Mouse (Mus musculus): ENCODE measurements around the gene Fgfr2. TPM values are rescaled to one million over a fixed set of nuclear protein-coding genes. Genes with fewer than 3 reads are reported as not detected.
A peak's percentile ranks its signal among the peaks of the same experiment; 100 is the strongest.

The Fgfr2 gene
- polyA plus RNA-seq, 1 experiment from 2014 or later = 93.4 TPM

DNA sequence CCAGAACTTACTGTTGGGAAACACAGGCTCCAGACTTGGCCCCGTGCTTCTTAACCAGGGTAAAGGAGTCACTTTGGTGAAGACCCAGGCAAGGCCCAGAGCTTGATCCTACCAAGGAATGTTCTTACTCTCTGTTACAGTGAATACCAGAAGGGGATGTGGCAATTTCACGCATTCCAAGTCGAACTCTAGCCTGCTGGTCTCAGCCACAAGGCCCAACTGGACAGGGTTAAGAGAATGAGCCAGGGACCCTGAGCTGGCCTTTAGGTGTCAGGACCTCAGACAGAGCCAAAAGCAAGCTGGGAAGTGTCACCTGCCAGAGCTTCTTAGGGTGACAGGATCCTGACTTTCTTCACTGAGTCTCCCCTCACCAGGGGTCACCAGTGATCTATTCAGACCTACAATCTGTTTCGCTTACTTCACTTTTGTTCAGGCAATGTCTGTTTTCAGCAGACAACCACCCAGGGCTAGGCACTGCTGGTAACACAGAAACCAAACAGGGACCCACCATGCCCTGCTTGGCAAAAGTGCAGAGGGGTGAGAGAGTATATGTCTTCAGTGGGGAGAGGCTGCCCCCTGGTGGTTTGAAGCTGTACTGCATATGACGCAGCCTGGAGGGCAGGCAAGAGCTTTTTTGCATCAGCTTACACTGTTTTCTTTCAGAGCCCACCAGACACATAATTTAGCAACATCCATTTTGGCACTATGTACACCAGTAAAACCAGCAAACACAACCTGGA is 1241.1 kb downstream of the Fgfr2 start:
- no peaks in the 10 kb centered on the region for H3K4me1 ChIP-seq (ENCODE audit: control insufficient read depth, insufficient read depth, low read length)
- no peaks in the 10 kb centered on the region for H3K9me3 ChIP-seq (replicated peaks; ENCODE audit: control insufficient read depth, low read length)
- no peak overlapping the region for H3K4me3 ChIP-seq (replicated peaks; ENCODE audit: low read length)
- peak; percentile 22; the same call in 1 of the 2 replicates for ATAC-seq (ENCODE audit: insufficient read depth, low FRiP score)
- 58% methylated on average over 5 of the region's 5 CpGs for WGBS
- no peaks in the 10 kb centered on the region for H3K36me3 ChIP-seq (ENCODE audit: control insufficient read depth, insufficient read depth, low read length)
- H3K9ac ChIP-seq (ENCODE audit: low read length) = no peak overlapping the region
- H3K27me3 ChIP-seq (ENCODE audit: control insufficient read depth, insufficient read depth, low read length) = no peaks in the 10 kb centered on the region
- no peak overlapping the region for H3K27ac ChIP-seq (ENCODE audit: low read length)
- no peak overlapping the region for H3K4me2 ChIP-seq (ENCODE audit: low read depth, low read length)

DNA sequence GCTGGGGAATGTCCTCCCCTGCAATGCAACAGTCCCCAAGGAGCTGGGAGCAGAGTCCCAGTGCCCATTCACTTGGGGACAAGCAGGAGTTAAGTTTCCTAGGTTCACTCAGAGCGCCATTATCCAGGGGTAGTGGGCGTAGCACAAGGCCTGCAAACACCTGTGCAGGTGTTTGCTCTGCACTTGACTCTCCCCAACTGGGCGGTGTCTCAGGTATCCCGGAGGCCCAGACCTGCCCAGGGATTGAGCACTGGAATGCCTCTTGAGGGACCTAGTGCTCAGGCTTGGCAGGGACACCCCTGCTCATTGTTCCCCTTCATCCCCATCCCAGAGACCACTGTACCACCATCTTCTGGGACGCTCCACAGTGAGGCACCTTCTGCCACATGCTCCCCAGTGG is 1243.0 kb downstream of the Fgfr2 start:
- Histone ChIP-seq H3K27ac (ENCODE audit: low read length) (no peak overlapping the region), H3K4me1 (ENCODE audit: control insufficient read depth, insufficient read depth, low read length) (no peaks in the 10 kb centered on the region), H3K4me2 (ENCODE audit: low read depth, low read length) (no peak overlapping the region), H3K4me3 (replicated peaks; ENCODE audit: low read length) (no peak overlapping the region), H3K9ac (ENCODE audit: low read length) (no peak overlapping the region), H3K27me3 (ENCODE audit: control insufficient read depth, insufficient read depth, low read length) (no peaks in the 10 kb centered on the region), H3K36me3 (ENCODE audit: control insufficient read depth, insufficient read depth, low read length) (no peaks in the 10 kb centered on the region), H3K9me3 (replicated peaks; ENCODE audit: control insufficient read depth, low read length) (no peaks in the 10 kb centered on the region)
- ATAC-seq (ENCODE audit: insufficient read depth, low FRiP score) = peak; percentile 60; the same call in 1 of the 2 replicates
- 56% methylated on average over 5 of the region's 5 CpGs for WGBS

DNA sequence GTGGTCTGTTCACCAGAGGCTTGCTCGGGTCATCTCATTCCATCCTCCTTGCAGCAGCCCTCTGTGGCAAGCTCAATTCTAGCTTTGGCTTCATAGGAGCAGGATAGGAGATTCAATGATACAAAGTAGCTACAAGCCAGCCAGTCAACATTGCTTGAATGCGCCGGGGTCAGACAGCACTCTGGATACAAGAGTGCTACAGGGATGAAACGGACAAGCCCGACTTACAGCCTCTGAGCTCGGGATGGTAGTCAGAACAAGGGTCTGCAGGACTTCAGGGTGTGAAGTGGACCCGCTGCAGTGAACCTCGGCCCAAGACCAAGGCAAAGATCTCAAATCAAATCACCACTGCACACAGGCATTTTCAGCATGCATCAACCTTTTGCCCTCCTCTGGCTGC is 1244.3 kb downstream of the Fgfr2 start:
- H3K27me3 ChIP-seq (ENCODE audit: control insufficient read depth, insufficient read depth, low read length) = no peaks in the 10 kb centered on the region
- no peak overlapping the region for H3K4me2 ChIP-seq (ENCODE audit: low read depth, low read length)
- no peaks in the 10 kb centered on the region for H3K4me1 ChIP-seq (ENCODE audit: control insufficient read depth, insufficient read depth, low read length)
- 58% methylated on average over 8 of the region's 8 CpGs for WGBS
- no peak overlapping the region for H3K9ac ChIP-seq (ENCODE audit: low read length)
- no peak for ATAC-seq (ENCODE audit: insufficient read depth, low FRiP score)
- H3K27ac ChIP-seq (ENCODE audit: low read length) = no peak overlapping the region
- H3K9me3 ChIP-seq (replicated peaks; ENCODE audit: control insufficient read depth, low read length) = no peaks in the 10 kb centered on the region
- no peaks in the 10 kb centered on the region for H3K36me3 ChIP-seq (ENCODE audit: control insufficient read depth, insufficient read depth, low read length)
- H3K4me3 ChIP-seq (replicated peaks; ENCODE audit: low read length) = no peak overlapping the region

GRCm38 (mm10) chr7:131861157-131861556 is 1262.0 kb downstream of the Fgfr2 start:
- Histone ChIP-seq H3K36me3 (ENCODE audit: control insufficient read depth, insufficient read depth, low read length) (no peaks in the 10 kb centered on the region), H3K4me1 (ENCODE audit: control insufficient read depth, insufficient read depth, low read length) (no peaks in the 10 kb centered on the region), H3K27ac (ENCODE audit: low read length) (no peak overlapping the region), H3K9ac (ENCODE audit: low read length) (no peak overlapping the region), H3K4me2 (ENCODE audit: low read depth, low read length) (no peak overlapping the region), H3K27me3 (ENCODE audit: control insufficient read depth, insufficient read depth, low read length) (no peaks in the 10 kb centered on the region), H3K9me3 (replicated peaks; ENCODE audit: control insufficient read depth, low read length) (no peaks in the 10 kb centered on the region), H3K4me3 (replicated peaks; ENCODE audit: low read length) (no peak overlapping the region)
- ATAC-seq (ENCODE audit: insufficient read depth, low FRiP score) = no peak

- no peak overlapping the region for H3K9ac ChIP-seq (ENCODE audit: low read length)
- no peak overlapping the region for H3K27ac ChIP-seq (ENCODE audit: low read length)
- WGBS = 87% methylated on average over 2 of the region's 2 CpGs
- no peaks in the 10 kb centered on the region for H3K4me1 ChIP-seq (ENCODE audit: control insufficient read depth, insufficient read depth, low read length)
- no peaks in the 10 kb centered on the region for H3K9me3 ChIP-seq (replicated peaks; ENCODE audit: control insufficient read depth, low read length)
- no peaks in the 10 kb centered on the region for H3K27me3 ChIP-seq (ENCODE audit: control insufficient read depth, insufficient read depth, low read length)
- H3K4me2 ChIP-seq (ENCODE audit: low read depth, low read length) = no peak overlapping the region
- no peak for ATAC-seq (ENCODE audit: insufficient read depth, low FRiP score)
- H3K4me3 ChIP-seq (replicated peaks; ENCODE audit: low read length) = no peak overlapping the region
- no peaks in the 10 kb centered on the region for H3K36me3 ChIP-seq (ENCODE audit: control insufficient read depth, insufficient read depth, low read length)
Measured at GRCm38 (mm10) chr7:131855641-131856040, 1267.5 kb downstream of the Fgfr2 start.

- no peak overlapping the region for H3K27ac ChIP-seq (ENCODE audit: low read length)
- H3K9me3 ChIP-seq (replicated peaks; ENCODE audit: control insufficient read depth, low read length) = no peaks in the 10 kb centered on the region
- H3K36me3 ChIP-seq (ENCODE audit: control insufficient read depth, insufficient read depth, low read length) = no peaks in the 10 kb centered on the region
- H3K4me1 ChIP-seq (ENCODE audit: control insufficient read depth, insufficient read depth, low read length) = no peaks in the 10 kb centered on the region
- H3K4me2 ChIP-seq (ENCODE audit: low read depth, low read length) = no peak overlapping the region
- no peak for ATAC-seq (ENCODE audit: insufficient read depth, low FRiP score)
- no peak overlapping the region for H3K4me3 ChIP-seq (replicated peaks; ENCODE audit: low read length)
- no peak overlapping the region for H3K9ac ChIP-seq (ENCODE audit: low read length)
- 19% methylated on average over 4 of the region's 4 CpGs for WGBS
- H3K27me3 ChIP-seq (ENCODE audit: control insufficient read depth, insufficient read depth, low read length) = no peaks in the 10 kb centered on the region
Measured at GRCm38 (mm10) chr7:131850579-131850978, 1272.6 kb downstream of the Fgfr2 start.

DNA sequence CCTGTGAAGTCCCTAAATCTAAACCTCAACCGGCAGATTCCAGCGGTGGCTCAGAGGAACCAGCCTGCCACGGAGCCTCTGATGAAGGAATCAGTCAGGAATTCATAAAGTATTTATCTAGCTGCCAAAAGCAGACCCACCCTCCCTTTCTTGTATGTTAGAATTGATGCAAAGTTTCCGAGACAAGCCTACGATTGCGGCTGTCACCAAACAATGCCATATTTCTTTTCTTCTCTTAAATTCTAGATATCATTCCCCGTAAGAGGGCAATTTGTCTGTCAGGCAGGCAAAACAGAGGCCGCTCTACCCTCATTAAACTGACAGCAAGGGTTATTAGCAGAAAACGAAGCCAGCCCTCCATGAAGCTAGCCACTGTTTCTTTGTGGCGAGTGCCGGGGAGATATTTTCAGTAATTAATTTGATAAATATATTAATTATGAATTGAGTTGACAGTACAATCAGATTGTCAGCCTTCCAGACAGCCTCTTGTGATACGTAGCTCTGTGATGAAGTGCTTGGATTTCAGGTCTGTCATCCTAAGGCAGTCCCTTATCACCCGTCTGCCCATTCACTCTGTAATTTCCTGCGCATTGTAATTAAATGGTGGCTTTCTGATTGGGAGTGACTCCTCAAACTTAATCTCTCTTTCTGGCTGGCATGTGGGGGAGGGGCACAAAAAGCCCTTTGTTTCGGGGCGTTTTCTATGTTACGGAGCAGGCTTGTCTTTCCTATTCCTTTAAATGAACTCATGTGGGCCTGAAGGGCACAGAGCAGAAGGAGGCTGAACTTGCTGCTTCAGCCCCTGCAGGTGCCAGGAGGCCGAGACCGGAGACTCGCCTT is 1276.9 kb downstream of the Fgfr2 start:
- H3K9ac ChIP-seq (ENCODE audit: low read length) = no peak overlapping the region
- no peak overlapping the region for H3K27ac ChIP-seq (ENCODE audit: low read length)
- H3K27me3 ChIP-seq (ENCODE audit: control insufficient read depth, insufficient read depth, low read length) = no peaks in the 10 kb centered on the region
- 38% methylated on average over 20 of the region's 20 CpGs for WGBS
- H3K4me2 ChIP-seq (ENCODE audit: low read depth, low read length) = no peak overlapping the region
- no peak for ATAC-seq (ENCODE audit: insufficient read depth, low FRiP score)
- no peak overlapping the region for H3K4me3 ChIP-seq (replicated peaks; ENCODE audit: low read length)
- no peaks in the 10 kb centered on the region for H3K9me3 ChIP-seq (replicated peaks; ENCODE audit: control insufficient read depth, low read length)
- H3K36me3 ChIP-seq (ENCODE audit: control insufficient read depth, insufficient read depth, low read length) = no peaks in the 10 kb centered on the region
- H3K4me1 ChIP-seq (ENCODE audit: control insufficient read depth, insufficient read depth, low read length) = no peaks in the 10 kb centered on the region

DNA sequence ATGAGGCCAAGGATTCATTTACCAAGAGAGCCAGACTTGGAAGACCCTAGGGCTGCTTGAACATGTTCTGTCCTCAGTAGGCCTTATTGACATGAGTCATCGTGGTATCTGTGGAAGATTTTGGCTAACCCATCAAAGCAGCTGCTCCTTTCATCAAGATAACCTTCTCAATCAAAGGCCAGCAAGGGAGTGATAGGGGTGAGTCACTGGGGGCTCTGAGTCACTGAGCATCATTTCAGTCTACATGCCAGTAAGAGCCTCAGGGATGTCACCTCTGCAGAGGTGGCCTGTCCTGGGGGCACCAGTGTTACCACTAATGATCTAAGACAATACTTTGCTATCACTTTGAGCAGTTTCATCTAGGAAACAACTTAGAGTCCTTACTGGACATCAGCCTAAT is 1292.9 kb downstream of the Fgfr2 start:
- Histone ChIP-seq H3K27ac (ENCODE audit: low read length) (no peak overlapping the region), H3K9me3 (replicated peaks; ENCODE audit: control insufficient read depth, low read length) (no peaks in the 10 kb centered on the region), H3K4me2 (ENCODE audit: low read depth, low read length) (no peak overlapping the region), H3K4me1 (ENCODE audit: control insufficient read depth, insufficient read depth, low read length) (no peaks in the 10 kb centered on the region), H3K9ac (ENCODE audit: low read length) (no peak overlapping the region), H3K27me3 (ENCODE audit: control insufficient read depth, insufficient read depth, low read length) (no peaks in the 10 kb centered on the region), H3K4me3 (replicated peaks; ENCODE audit: low read length) (no peak overlapping the region), H3K36me3 (ENCODE audit: control insufficient read depth, insufficient read depth, low read length) (no peaks in the 10 kb centered on the region)
- no peak for ATAC-seq (ENCODE audit: insufficient read depth, low FRiP score)
- WGBS = 79% methylated on average over 1 of the region's 1 CpGs

DNA sequence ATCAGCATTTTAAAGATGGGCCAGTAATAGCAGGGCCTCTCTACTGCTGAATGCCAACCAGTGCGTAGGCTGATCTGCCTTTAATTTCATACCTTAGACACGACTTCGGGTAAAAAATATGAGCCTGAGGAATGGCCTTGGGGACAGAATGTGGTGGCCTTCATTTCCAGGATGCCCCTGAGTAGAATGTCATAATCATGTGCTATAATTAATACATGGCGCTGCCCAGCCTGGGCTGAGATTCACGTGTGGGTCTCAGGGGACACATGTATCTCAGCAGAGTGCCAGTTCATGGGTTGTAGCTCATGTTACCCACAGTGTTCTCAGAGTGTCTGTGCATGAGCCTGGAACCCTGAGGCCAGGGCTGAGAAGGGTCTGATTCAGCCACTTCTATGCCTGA is 1296.3 kb downstream of the Fgfr2 start:
- no peak overlapping the region for H3K4me3 ChIP-seq (replicated peaks; ENCODE audit: low read length)
- H3K36me3 ChIP-seq (ENCODE audit: control insufficient read depth, insufficient read depth, low read length) = no peaks in the 10 kb centered on the region
- H3K9ac ChIP-seq (ENCODE audit: low read length) = no peak overlapping the region
- no peaks in the 10 kb centered on the region for H3K4me1 ChIP-seq (ENCODE audit: control insufficient read depth, insufficient read depth, low read length)
- WGBS = 87% methylated on average over 5 of the region's 5 CpGs
- H3K4me2 ChIP-seq (ENCODE audit: low read depth, low read length) = no peak overlapping the region
- H3K27me3 ChIP-seq (ENCODE audit: control insufficient read depth, insufficient read depth, low read length) = no peaks in the 10 kb centered on the region
- no peaks in the 10 kb centered on the region for H3K9me3 ChIP-seq (replicated peaks; ENCODE audit: control insufficient read depth, low read length)
- no peak overlapping the region for H3K27ac ChIP-seq (ENCODE audit: low read length)
- no peak for ATAC-seq (ENCODE audit: insufficient read depth, low FRiP score)

Measured in stomach, embryonic 16.5 days (tissue).